Mouse (Mus musculus) T-helper 2 cell (primary cell): Measurements from ENCODE around the gene Gm11239.
"Not testable (repeated sequence)": the region's sequence is repeated elsewhere in the genome, so short reads cannot be mapped to it uniquely, and the experiment has no call there.

Experiments used
- in situ Hi-C: fragments of 300-600 bp; cut with MboI, MseI; formaldehyde crosslinking; loops from one replicate; pipeline ENCODE4 v1.15.1; 2025; ENCODE audit warnings: high pct_unique_total_duplicates

The Gm11239 gene

DNA sequence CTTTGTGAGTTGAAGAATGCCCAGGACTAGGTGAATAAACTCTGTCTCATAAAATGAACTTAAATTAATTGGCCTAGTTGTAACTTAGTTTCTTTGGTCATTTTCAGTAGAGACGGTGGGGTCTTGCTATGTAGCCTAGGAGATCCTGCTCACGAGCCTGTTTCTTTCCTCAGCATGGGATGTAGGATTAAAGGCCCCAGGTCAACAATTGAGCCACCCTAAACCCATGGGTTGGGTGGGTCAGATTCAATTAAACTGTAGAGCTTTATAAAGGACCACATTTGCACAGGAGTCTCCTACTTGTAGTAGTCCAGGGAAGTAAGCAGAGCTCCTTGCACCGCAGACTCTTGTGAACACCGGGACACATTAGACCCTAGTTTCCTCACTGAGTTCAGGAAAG is at the start of gene Gm11239:
Gene Gm11239, plus strand, starts transcription at position 301 of the 400 bp plus-strand sequence.
- in situ Hi-C loops, result not testable (repeated sequence)

DNA sequence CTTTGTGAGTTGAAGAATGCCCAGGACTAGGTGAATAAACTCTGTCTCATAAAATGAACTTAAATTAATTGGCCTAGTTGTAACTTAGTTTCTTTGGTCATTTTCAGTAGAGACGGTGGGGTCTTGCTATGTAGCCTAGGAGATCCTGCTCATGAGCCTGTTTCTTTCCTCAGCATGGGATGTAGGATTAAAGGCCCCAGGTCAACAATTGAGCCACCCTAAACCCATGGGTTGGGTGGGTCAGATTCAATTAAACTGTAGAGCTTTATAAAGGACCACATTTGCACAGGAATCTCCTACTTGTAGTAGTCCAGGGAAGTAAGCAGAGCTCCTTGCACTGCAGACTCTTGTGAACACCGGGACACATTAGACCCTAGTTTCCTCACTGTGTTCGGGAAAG is 45.5 kb upstream of the Gm11239 start, which contains the start of gene Gm11237:
Gene Gm11237, plus strand, starts transcription at position 301 of the 400 bp plus-strand sequence.
- in situ Hi-C loops, result not testable (repeated sequence)

DNA sequence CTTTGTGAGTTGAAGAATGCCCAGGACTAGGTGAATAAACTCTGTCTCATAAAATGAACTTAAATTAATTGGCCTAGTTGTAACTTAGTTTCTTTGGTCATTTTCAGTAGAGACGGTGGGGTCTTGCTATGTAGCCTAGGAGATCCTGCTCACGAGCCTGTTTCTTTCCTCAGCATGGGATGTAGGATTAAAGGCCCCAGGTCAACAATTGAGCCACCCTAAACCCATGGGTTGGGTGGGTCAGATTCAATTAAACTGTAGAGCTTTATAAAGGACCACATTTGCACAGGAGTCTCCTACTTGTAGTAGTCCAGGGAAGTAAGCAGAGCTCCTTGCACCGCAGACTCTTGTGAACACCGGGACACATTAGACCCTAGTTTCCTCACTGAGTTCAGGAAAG is 30.3 kb upstream of the Gm11239 start, which contains the start of gene Gm11236:
Gene Gm11236, plus strand, starts transcription at position 301 of the 400 bp plus-strand sequence.
- in situ Hi-C loops, result not testable (repeated sequence)

DNA sequence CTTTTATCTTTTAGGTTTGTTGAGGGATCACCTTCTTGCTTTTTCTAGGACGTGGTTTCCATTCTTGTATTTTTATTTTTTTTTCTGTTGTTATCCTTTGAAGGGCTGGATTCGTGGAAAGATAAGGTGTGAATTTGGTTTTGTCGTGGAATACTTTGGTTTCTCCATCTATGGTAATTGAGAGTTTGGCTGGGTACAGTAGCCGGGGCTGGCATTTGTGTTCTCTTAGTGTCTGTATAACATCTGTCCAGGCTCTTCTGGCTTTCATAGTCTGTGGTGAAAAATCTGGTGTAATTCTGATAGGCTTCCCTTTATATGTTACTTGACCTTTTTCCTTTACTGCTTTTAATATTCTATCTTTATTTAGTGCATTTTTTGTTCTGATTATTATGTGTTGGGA is 6.3 kb upstream of the Gm11239 start:
- in situ Hi-C loops, result not testable (repeated sequence)

DNA sequence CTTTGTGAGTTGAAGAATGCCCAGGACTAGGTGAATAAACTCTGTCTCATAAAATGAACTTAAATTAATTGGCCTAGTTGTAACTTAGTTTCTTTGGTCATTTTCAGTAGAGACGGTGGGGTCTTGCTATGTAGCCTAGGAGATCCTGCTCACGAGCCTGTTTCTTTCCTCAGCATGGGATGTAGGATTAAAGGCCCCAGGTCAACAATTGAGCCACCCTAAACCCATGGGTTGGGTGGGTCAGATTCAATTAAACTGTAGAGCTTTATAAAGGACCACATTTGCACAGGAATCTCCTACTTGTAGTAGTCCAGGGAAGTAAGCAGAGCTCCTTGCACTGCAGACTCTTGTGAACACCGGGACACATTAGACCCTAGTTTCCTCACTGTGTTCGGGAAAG is 15.1 kb downstream of the Gm11239 start, which contains the start of gene Gm428:
Gene Gm428, plus strand, starts transcription at position 301 of the 400 bp plus-strand sequence.
- in situ Hi-C loops, result not testable (repeated sequence)

DNA sequence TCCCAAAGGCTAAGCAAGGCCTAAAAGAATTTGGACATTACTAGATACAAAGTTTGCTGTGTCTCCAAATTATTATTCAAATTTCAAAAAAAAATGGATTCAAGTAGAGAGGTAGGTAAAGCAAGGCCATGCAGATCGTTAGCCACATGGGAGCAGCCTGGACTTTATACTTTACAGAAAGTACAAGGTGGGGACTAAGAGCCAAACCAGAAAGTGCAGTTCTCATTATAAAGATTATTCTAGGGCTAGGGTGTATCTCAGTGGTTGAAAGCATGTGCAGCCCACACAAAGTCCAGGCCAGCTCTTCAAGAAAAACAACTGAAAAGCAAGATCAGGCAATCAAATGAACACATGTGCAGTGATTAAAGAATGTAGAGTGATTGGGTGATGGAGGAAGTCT is 50.6 kb downstream of the Gm11239 start:
- in situ Hi-C loops, result no loop called here

DNA sequence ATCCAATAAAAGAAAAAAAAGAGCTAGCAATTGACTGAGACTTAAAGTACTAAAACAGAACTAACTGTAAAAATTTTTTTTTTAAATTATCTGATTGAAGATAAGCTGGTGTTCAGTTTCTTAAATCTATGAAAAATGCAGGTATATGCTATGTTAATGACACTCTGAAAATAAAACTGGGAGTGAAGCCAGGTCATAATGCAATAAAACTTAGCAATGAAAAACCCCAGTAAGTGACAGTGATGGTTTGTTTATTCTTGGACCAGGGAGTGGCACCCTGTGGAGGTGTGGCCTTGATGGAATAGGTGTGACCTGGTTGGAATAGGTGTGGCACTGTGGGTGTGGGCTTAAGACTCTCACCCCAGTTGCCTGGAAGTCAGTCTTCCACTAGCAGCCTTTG is 51.7 kb downstream of the Gm11239 start:
- in situ Hi-C loops, result no loop called here
